Mouse (Mus musculus): Measurements from ENCODE around the gene Isg20. TPM values are rescaled to one million over a fixed set of nuclear protein-coding genes. Genes with fewer than 3 reads are reported as not detected.

Gene Isg20
- polyA plus RNA-seq, 1 experiment = 10.5 TPM

DNA sequence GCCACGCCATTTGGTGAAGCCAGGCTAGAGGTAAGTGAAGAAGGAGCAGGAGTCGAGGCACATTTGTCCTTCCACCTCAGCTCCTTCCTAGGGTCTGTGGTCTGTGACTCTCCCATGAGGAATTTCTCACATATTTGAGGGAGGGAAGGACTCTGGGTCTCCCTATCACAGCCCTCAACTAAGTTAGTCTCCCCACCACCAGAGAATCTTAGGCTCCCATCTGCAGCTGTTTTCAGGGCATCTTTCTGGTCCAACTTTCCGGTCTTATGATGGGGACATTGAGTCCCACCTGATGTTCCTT is 1.3 kb downstream of the Isg20 start:
- Histone ChIP-seq H3K27me3 (ENCODE audit: control insufficient read depth, insufficient read depth, insufficient read length) (no peaks in the 10 kb centered on the region), H3K79me2 (ENCODE audit: control insufficient read depth, insufficient read depth) (no peaks in the 10 kb centered on the region), H3ac (ENCODE audit: control insufficient read depth, insufficient read length) (no peak overlapping the region), H3K4me2 (ENCODE audit: low read depth) (peak overlapping the region; percentile 94), H3K4me3 (peak overlapping the region; percentile 29), H3K36me3 (ENCODE audit: control insufficient read depth, insufficient read depth) (no peaks in the 10 kb centered on the region)
- TF ChIP-seq CEBPB (IDR thresholded peaks at IDR 0.05; ENCODE audit: insufficient read depth, poor library complexity, severe bottlenecking) = no peak
- peak in 2 of 3 experiments; percentile 9 to 66 for TF ChIP-seq MYOG (IDR thresholded peaks at IDR 0.05; ENCODE audit: control insufficient read depth in 1 of 3, insufficient read depth in 1 of 3, insufficient read length in 2 of 3, low read depth in 2 of 3)
- TF ChIP-seq MYOD1 (IDR thresholded peaks at IDR 0.05; ENCODE audit: control insufficient read depth in 1 of 3, insufficient read length in 2 of 3, low read depth in 2 of 3) = peak in 1 of 3 experiments; percentile 9

DNA sequence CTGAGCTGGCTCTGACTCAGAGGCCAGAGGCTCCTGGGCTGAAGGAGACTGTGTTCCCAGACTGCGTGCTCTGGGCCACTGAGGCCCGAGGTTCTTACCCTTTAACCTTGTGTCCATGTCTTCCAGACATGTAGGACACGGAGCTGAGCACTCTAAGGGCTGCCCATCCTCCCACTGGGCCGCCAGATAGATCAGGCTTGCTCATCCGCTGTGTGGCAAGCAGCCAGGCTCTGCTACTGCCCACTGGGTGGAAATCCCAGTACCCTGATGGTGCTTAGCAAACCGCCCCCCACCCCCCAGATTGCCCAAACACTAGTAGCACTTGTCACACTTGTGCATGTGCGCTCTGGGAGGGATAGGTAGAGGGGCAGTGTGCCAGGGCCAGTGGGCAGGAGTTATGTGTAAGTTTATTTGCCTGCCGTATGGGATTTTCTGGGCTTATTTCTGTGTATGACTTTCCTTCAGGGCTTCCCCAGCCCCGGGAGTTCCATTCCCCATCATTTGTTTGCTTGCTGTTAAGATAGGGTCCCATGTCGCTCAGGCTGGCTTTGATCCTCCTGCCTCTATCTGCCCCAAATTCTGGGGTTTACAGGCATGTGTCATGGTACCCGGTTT is 1.8 kb downstream of the Isg20 start:
- no peaks in the 10 kb centered on the region for H3K79me2 ChIP-seq (ENCODE audit: control insufficient read depth, insufficient read depth)
- H3K4me2 ChIP-seq (ENCODE audit: low read depth) = peak overlapping the region; percentile 94
- no peak overlapping the region for H3ac ChIP-seq (ENCODE audit: control insufficient read depth, insufficient read length)
- H3K27me3 ChIP-seq (ENCODE audit: control insufficient read depth, insufficient read depth, insufficient read length) = no peaks in the 10 kb centered on the region
- H3K36me3 ChIP-seq (ENCODE audit: control insufficient read depth, insufficient read depth) = no peaks in the 10 kb centered on the region
- no peak overlapping the region for H3K4me3 ChIP-seq
- TF ChIP-seq SRF (IDR thresholded peaks at IDR 0.05; ENCODE audit: control insufficient read depth, insufficient read length, low read depth) = no peak
- TF ChIP-seq USF1 (IDR thresholded peaks at IDR 0.05; ENCODE audit: low read depth) = no peak
- TF ChIP-seq POLR2A (IDR thresholded peaks at IDR 0.05; ENCODE audit: insufficient read length, low read depth) = no peak
- TF ChIP-seq POLR2AphosphoS2 (IDR thresholded peaks at IDR 0.05; ENCODE audit: insufficient read length, low read depth) = no peak
- TF ChIP-seq REST (IDR thresholded peaks at IDR 0.05; ENCODE audit: insufficient read depth, insufficient read length) = no peak
- TF ChIP-seq CEBPB (IDR thresholded peaks at IDR 0.05; ENCODE audit: insufficient read depth, poor library complexity, severe bottlenecking) = no peak
- no peak for TF ChIP-seq TCF3 (IDR thresholded peaks at IDR 0.05; ENCODE audit: insufficient read length, low read depth)
- TF ChIP-seq MYOG (IDR thresholded peaks at IDR 0.05; ENCODE audit: control insufficient read depth in 1 of 3, insufficient read depth in 1 of 3, insufficient read length in 2 of 3, low read depth in 2 of 3) = no peak

DNA sequence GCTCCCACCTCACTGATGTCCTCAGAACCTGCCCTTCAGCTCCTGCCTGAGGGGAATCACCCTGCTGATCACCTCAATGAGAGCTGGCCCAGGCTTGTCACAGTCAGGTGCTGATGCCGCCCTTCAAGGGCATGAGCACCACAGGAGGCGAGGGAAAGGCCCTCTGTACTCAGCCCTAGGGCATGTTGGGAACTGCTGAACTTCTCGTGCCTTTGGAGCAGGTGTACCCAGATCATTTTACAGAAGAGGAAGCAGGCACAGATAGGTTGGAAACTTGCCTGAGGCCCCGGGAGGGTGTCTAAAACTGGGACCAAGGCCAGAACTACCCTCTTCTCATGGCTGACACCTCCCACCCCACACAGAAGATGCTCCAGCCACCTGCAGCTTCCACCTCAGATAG is 5.5 kb downstream of the Isg20 start:
- H3K4me3 ChIP-seq = no peak overlapping the region
- H3ac ChIP-seq (ENCODE audit: control insufficient read depth, insufficient read length) = no peak overlapping the region
- no peaks in the 10 kb centered on the region for H3K27me3 ChIP-seq (ENCODE audit: control insufficient read depth, insufficient read depth, insufficient read length)
- TF ChIP-seq SRF (IDR thresholded peaks at IDR 0.05; ENCODE audit: control insufficient read depth, insufficient read length, low read depth) (no peak), TCF3 (IDR thresholded peaks at IDR 0.05; ENCODE audit: insufficient read length, low read depth) (no peak), E2F4 (IDR thresholded peaks at IDR 0.05; ENCODE audit: insufficient read depth) (no peak), MYOG (IDR thresholded peaks at IDR 0.05; ENCODE audit: control insufficient read depth in 1 of 3, insufficient read depth in 1 of 3, insufficient read length in 2 of 3, low read depth in 2 of 3) (no peak), MAX (IDR thresholded peaks at IDR 0.05; ENCODE audit: low read depth) (no peak), CEBPB (IDR thresholded peaks at IDR 0.05; ENCODE audit: insufficient read depth, poor library complexity, severe bottlenecking) (no peak), MYOD1 (IDR thresholded peaks at IDR 0.05; ENCODE audit: control insufficient read depth in 1 of 3, insufficient read length in 2 of 3, low read depth in 2 of 3) (no peak), USF1 (IDR thresholded peaks at IDR 0.05; ENCODE audit: low read depth) (no peak), TCF12 (IDR thresholded peaks at IDR 0.05; ENCODE audit: insufficient read depth, poor library complexity, severe bottlenecking) (no peak), POLR2AphosphoS2 (IDR thresholded peaks at IDR 0.05; ENCODE audit: insufficient read length, low read depth) (no peak), REST (IDR thresholded peaks at IDR 0.05; ENCODE audit: insufficient read depth, insufficient read length) (no peak), POLR2A (IDR thresholded peaks at IDR 0.05; ENCODE audit: insufficient read length, low read depth) (no peak)
- no peaks in the 10 kb centered on the region for H3K36me3 ChIP-seq (ENCODE audit: control insufficient read depth, insufficient read depth)
- no peaks in the 10 kb centered on the region for H3K79me2 ChIP-seq (ENCODE audit: control insufficient read depth, insufficient read depth)
- no peak overlapping the region for H3K4me2 ChIP-seq (ENCODE audit: low read depth)

DNA sequence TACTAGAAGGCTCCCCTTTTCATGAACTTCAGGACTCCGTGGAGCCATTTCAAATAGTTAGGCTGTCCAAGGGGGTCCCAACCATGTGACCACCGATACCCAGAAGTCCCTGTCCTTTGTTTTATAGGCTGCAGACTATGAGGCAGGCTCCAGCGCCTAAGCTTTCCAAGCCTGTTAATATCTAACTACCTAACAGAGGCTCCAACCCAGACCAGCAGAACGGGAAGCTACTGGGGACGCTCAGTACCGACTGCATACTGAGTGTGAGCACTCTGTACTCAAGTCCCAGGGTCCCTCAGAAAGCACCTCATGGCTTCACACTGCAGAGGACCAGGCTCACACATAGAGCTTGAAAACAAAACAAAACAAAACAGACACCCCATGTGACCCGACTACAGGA is 9.3 kb downstream of the Isg20 start:
- Histone ChIP-seq H3K79me2 (ENCODE audit: control insufficient read depth, insufficient read depth) (no peaks in the 10 kb centered on the region), H3K27me3 (ENCODE audit: control insufficient read depth, insufficient read depth, insufficient read length) (no peaks in the 10 kb centered on the region), H3K4me2 (ENCODE audit: low read depth) (no peak overlapping the region), H3K36me3 (ENCODE audit: control insufficient read depth, insufficient read depth) (no peaks in the 10 kb centered on the region), H3K4me3 (no peak overlapping the region), H3ac (ENCODE audit: control insufficient read depth, insufficient read length) (no peak overlapping the region)
- TF ChIP-seq POLR2AphosphoS2 (IDR thresholded peaks at IDR 0.05; ENCODE audit: insufficient read length, low read depth) (no peak), MAX (IDR thresholded peaks at IDR 0.05; ENCODE audit: low read depth) (no peak), USF1 (IDR thresholded peaks at IDR 0.05; ENCODE audit: low read depth) (no peak), E2F4 (IDR thresholded peaks at IDR 0.05; ENCODE audit: insufficient read depth) (no peak), CEBPB (IDR thresholded peaks at IDR 0.05; ENCODE audit: insufficient read depth, poor library complexity, severe bottlenecking) (no peak), TCF12 (IDR thresholded peaks at IDR 0.05; ENCODE audit: insufficient read depth, poor library complexity, severe bottlenecking) (no peak), REST (IDR thresholded peaks at IDR 0.05; ENCODE audit: insufficient read depth, insufficient read length) (no peak), TCF3 (IDR thresholded peaks at IDR 0.05; ENCODE audit: insufficient read length, low read depth) (no peak), MYOG (IDR thresholded peaks at IDR 0.05; ENCODE audit: control insufficient read depth in 1 of 3, insufficient read depth in 1 of 3, insufficient read length in 2 of 3, low read depth in 2 of 3) (no peak), MYOD1 (IDR thresholded peaks at IDR 0.05; ENCODE audit: control insufficient read depth in 1 of 3, insufficient read length in 2 of 3, low read depth in 2 of 3) (no peak), SRF (IDR thresholded peaks at IDR 0.05; ENCODE audit: control insufficient read depth, insufficient read length, low read depth) (no peak)

DNA sequence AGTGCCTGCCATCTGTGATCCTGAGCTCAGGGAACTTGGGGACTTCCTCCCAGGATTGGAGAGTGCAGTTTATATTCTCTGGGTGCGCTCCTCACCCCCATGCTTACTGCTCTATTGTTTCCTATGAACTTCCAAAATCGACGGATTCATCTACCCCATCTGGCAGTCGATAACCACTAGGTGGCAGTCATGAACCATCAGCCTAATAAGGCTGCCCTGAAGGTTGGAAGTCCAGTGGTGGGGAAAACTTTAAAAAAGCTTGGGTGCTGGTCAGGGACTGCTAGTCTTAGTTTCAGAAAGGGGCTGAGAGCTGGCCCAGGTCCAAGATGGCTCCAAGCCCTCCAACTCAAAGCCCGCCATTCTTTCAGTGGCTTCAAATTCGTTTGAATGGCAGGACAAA is 11.1 kb downstream of the Isg20 start:
- TF ChIP-seq MYOD1 (IDR thresholded peaks at IDR 0.05; ENCODE audit: control insufficient read depth in 1 of 3, insufficient read length in 2 of 3, low read depth in 2 of 3) (no peak), CEBPB (IDR thresholded peaks at IDR 0.05; ENCODE audit: insufficient read depth, poor library complexity, severe bottlenecking) (no peak), TCF12 (IDR thresholded peaks at IDR 0.05; ENCODE audit: insufficient read depth, poor library complexity, severe bottlenecking) (no peak), SRF (IDR thresholded peaks at IDR 0.05; ENCODE audit: control insufficient read depth, insufficient read length, low read depth) (no peak), REST (IDR thresholded peaks at IDR 0.05; ENCODE audit: insufficient read depth, insufficient read length) (no peak), POLR2A (IDR thresholded peaks at IDR 0.05; ENCODE audit: insufficient read length, low read depth) (no peak), E2F4 (IDR thresholded peaks at IDR 0.05; ENCODE audit: insufficient read depth) (no peak), POLR2AphosphoS2 (IDR thresholded peaks at IDR 0.05; ENCODE audit: insufficient read length, low read depth) (no peak), TCF3 (IDR thresholded peaks at IDR 0.05; ENCODE audit: insufficient read length, low read depth) (no peak)

More for the DNA sequence above, 11.1 kb downstream of the Isg20 start:
- Histone ChIP-seq H3K36me3 (ENCODE audit: control insufficient read depth, insufficient read depth) (no peaks in the 10 kb centered on the region), H3K4me3 (no peak overlapping the region), H3K79me2 (ENCODE audit: control insufficient read depth, insufficient read depth) (no peaks in the 10 kb centered on the region), H3ac (ENCODE audit: control insufficient read depth, insufficient read length) (no peak overlapping the region), H3K27me3 (ENCODE audit: control insufficient read depth, insufficient read depth, insufficient read length) (no peaks in the 10 kb centered on the region), H3K4me2 (ENCODE audit: low read depth) (peak overlapping the region; percentile 55)

All from myocyte (in vitro differentiated cells).